Mouse (Mus musculus) gastrocnemius, adult 18-20 months (tissue): Measurements from ENCODE around the gene Ndufv1. TPM values are rescaled to one million over a fixed set of nuclear protein-coding genes. Genes with fewer than 3 reads are reported as not detected.

ENCODE experiments used
- DNase-seq: peaks from one replicate; pipeline ENCODE4 v3.0.0; 2021; ENCODE audit warnings: low spot score
- total RNA-seq, 2 experiments: library from RNA; stranded (reverse); gene quantifications; 2 replicates each; pipeline ENCODE4 v1.2.3; 2021

Ndufv1 gene
- total RNA-seq, 2 experiments from 2014 or later, result 423 to 466 TPM

DNA sequence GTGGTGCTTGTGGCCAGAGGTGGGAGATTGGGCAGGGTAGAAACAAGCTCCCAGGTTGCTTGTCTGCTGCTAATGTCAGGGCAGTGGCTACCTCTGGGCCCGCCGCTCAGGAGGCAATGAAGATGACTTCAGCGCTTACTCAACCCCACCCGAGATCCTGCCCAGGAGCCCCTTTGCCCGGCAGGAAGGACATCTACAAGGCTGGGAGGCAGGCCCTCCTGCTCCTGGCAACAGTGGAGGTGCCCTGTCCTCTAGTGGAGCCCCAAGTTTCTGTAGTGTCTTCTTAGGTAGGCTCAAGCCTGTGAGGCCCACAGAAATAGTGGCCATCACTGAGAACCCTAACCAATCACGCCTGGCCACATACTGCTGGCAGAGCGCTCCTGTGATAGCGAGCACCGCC lies 7.5 kb downstream of the Ndufv1 start:
- DNase-seq, result no peak

DNA sequence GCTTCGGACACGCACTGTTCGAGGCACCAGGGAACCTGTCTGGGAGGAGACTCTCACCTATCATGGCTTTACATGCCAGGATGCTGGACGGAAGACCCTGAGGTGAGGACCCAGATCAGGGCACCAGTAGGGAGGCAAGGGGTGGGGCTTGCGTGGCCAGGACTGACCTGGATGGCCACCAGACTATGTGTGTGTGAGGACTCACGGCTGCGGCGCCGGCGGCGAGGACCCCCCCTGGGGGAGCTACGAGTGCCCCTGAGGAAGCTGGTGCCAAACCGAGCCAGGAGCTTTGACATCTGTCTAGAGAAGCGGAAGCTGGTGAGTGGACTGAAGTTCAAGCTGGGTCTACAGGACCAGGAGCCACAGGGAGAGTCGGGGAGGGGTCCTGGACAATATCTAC lies 8.3 kb downstream of the Ndufv1 start:
- no peak for DNase-seq

DNA sequence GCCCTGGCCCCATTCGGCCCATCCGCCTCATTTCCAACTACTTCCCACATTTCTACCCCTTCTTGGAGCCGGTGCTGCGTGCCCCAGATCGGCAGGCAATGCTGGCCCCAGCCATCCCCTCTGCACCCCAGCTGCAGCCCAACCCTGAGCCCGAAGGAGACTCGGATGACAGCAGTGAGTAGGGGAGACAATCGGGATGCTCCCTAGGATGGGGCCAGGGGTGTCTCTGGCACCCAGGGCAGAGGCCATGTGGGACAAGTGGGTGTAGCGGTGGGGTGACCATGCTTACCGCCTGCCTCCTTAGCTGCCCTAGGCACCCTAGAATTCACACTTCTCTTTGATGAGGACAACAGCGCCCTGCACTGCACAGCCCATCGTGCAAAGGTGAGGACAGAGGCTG lies 9.0 kb downstream of the Ndufv1 start:
- no peak for DNase-seq

DNA sequence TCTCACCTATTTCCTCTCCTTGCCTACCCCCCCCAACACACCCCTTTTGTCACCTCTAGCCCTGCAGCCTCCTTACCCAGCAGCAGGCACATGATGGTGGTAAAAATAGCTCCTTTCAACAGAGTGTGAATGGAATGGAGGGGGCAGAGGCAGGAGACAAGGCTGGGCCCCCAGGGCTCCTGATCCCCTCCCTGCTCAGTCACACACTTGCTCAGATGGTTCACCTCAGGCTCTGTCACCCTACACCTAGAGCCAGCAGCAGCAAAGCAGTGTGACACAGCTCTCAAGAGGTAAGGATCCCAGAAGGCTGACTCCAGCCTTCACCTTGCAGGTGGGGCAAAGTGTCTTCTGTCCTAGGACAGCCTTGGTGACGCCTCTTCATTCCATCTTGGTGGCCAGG lies 9.5 kb downstream of the Ndufv1 start, which contains the start of gene Doc2g:
TSS of gene Doc2g (plus strand) at position 202 of the 400 bp plus-strand sequence.
- DNase-seq, result no peak

DNA sequence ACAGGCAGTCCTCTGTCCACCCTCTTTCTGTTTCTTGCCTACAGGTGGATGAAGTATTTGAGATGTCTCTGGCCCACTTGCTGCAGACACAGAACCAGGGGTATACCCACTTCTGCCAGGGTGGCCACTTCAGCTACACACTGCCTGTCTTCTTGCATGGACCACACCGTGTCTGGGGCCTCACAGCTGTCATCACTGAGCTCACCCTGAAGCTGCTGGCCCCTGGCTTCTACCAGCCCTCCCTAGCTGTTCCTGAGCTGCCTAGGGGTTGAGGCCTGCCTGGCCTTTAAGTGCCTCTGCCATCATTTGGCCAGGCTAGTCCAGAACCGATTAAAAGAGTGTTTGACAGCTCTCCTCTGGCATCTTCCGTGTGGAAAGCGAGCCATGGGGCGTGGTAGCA lies 10.9 kb downstream of the Ndufv1 start:
- DNase-seq, result no peak

DNA sequence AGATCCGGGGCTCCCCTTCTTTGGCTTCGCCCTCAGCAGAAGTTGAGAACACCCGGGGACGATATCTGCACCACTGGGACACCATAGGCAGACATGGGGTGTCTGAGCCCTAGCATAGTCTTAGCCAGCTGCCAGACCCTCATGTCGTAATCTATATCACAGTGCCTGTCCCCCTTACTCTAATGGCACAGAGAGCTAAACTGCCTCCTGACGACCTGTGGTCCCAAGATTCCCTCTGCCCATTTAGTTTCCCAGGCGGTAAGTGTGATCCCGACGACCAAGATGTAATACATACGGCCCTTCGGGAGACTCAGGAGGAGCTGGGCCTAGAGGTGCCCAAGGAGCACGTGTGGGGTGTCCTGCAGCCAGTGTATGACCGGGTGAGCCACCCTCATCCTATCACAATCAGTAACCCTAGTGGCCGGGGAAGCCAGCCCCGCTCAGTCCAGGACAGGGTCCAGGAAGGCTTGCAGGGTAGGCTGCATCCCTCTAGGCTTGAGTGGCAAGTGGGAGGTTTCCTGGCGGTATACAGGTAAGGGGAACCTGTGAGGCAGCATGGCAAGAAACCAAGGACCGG lies 11.6 kb downstream of the Ndufv1 start:
- no peak for DNase-seq

DNA sequence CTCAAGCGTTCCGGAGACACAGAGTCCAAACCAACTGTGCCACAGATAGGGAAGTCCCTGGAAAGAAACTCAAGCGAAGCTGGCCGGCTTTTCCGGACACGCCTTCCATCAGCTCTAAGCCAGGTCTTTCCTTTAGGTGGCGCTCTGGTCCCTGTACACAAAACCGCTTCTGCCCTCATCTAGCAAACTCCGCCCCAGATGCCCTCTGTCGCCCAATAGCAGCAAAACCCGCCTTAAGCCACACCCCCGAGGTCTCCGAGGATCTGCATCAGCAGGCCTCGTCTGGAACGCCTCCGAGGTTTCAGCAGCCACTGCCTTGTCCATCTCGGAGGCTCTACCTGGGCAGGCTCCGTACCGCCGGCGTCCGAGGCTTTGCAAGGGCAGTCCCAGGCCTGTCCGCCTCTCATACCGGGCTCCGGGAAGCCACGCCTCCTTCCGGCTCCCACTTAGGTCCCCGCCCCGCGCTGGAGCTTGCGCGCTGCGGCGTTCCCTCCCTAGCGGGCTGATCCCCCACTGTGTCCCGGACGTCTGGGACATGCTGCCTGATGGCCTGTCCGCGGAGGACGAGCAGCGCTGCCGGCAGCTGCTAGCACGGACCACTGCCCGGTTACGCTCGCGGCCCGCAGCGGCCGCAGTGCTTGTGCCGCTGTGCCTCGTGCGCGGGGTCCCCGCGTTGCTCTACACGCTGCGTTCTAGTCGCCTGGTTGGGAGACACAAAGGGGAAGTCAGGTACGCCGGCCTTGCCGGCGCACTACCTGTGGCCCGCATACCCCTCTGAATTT lies 12.3 kb downstream of the Ndufv1 start, which contains the start of the genes Nudt8 and Gm49405:
TSS of gene Nudt8 (plus strand) at position 462 of the 782 bp plus-strand sequence.
TSS of gene Gm49405 (plus strand) at position 508 of the 782 bp plus-strand sequence.
- DNase-seq, result peak; percentile 98

DNA sequence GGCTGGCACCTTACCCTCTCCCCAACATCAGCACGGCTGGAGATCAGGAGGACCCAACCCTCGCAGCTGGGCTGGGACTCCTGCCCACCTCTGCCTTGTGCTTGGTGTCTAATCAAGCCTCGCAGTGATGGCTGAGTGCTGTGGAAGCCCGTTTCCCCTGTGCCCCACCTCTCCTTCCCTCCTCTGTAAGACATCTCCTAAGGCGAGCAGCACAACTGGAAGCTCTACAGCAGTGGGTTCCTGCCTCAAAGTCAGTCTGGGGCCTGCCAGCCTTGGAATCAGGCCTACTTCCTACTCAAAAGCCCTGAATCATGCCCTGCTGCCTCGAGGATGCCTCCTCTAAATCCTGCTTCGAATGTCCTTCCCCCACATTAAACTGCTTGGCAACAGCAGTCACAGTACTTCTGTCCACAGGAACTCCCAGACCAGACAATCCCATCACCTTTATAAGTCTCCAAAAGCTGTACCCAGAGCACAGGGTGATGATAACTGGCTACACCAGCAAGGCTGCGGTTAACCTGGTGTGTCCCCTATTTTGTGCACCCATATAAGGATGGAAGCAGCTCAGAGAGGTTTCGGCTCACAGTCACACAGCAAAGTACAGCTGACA lies 13.4 kb downstream of the Ndufv1 start:
- DNase-seq, result no peak

DNA sequence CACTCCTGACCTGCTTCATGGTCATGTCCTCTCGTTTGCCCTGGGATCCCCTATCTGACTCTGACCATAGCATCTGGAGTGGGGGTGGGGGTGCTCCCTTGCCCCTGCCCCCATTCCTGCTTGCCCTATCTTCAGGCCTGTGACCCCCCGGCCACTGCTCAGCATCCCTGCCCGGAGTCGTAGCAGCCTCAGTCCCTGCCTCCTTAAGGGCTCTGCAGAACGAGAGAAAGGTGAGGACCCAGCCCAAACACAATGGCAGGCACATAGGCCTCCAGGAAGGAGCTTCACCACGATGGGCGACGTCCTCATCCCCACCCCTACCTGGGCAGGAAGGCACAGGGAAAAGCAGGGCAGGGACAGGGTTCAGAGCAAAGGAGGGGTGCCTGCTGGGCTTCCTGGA lies 14.3 kb downstream of the Ndufv1 start:
- DNase-seq, result no peak

DNA sequence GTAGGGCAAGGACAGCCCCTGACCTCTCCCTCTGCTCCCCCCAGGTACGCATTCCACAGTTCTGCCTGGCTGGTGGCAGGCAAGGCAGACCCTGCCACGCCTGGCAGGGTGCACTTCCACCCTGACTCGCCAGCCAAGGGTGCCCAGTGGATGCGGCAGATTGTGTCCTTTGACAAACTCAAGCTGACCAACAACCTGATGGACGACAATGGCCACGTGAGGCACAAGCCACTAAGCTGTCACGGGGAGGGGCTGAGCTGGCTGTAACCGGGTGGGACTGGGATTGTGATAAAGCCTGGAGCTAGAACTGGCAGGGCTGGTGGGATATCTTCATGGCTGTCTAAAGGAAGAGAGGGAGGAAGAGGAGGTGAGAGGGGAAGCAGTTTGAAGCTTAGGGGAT lies 15.4 kb downstream of the Ndufv1 start:
- DNase-seq, result no peak

DNA sequence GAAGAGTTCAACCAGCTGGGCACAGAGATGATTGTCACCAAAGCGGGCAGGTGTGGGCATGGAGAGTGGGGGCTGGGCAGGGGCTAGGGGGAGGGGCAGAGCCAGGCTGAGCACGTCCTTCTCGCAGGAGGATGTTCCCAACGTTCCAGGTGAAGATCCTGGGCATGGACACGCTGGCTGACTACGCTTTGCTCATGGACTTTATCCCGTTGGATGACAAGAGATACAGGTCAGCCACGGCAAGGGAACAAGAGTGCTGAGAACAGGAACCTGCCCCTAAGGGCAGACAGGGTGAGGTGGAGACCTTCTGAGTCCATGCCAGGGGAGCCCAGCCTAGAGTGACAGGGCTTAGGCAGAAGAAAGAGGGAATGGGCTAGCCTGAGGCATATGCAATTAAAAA lies 15.9 kb downstream of the Ndufv1 start:
- no peak for DNase-seq

DNA sequence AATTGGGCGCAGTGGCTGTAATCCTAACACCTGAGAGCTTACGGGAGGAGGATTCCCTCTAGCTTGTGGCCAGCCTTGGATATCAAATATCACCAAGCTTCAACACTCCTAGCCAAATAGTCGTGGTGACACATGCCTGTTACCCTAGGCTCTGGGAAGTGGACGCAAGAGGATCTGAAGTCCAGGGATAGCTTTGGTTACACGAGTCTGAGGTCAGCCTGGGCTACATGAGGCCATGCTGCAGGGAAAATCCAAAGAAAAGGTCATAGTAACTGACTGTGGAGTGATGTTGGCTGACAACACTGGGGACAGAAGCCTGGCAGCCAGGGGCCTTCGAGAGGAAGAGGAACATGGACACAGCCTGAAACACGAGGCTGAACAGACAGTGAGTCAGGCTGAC lies 16.5 kb downstream of the Ndufv1 start:
- peak; percentile 29 for DNase-seq

DNA sequence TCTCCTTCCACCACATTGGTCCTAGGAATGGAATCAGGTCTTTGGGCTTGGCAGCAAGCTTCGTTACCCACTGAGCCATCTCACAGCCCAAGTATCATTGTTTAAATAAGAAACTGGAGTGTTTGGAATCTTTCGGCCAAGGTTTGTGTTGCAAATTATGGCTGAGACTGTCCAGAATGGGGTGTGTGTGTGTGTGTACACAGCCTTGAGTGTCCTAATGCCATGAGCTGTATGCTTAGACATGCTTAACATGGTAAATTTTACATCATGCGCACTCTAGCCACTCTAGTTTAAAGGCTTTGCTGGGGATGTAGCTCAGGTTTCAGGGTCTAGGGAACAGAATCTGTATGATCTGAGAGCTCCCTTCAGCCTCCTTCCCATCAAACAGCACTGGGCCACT lies 17.1 kb downstream of the Ndufv1 start:
- DNase-seq, result no peak

DNA sequence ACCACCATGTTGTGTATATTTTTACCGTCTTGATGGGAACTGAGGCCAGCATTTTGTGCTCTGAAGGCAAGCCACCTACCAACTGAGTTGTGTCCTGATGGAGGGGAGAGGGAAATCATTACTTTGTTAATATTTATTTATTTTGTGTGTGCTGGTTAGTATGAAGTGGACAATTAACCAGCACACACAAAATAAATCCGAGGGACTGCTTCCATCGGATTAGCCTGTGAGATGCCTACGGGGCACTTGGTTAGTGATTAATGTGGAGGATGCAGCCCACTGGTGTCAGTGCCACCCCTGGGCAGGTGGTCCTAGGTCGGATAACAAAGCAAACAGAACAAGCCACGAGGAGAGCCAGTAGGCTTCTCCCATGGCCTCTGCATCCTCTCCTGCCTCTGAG lies 17.7 kb downstream of the Ndufv1 start:
- no peak for DNase-seq

DNA sequence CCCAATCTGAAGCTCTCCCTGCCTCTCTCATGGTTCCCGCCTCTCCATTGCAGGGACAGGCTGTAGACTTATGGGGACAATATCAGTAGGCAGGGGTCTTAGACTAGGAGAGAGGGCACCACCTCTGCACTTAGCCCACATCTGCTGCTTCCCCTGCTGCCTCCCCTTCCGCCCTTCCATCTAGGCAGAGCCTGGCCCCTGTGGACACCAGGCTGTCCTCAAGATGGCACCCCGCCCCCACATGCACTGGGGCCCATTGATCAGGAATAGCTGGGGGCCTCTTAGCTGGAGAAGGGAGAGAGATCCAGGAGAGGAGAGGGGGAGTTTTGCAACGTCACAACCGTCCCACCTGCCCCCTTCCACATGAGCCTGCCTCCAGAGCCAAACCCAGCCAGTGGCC lies 20.2 kb downstream of the Ndufv1 start, which contains the start of gene Tbx10:
TSS of gene Tbx10 (plus strand) at position 337 of the 400 bp plus-strand sequence.
- DNase-seq, result no peak

DNA sequence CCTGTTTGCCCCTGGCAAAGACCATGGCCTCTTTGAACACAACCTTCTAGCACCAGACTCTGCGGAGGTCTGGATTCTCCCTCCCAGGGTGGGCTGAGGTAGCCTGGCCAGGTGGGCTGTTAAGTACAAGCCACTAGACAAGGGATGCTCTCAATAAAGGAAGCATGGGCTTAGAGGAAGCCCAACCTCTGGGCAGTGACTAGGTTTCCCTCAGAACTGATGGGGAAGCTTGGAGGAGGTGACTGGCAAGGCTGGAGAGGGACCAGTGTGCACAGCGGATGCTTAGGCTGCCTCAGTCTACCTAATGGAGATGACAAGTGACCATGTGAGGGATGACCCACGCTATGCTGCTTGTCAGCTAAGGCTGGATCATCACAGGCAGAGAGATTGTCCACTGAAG lies 20.6 kb downstream of the Ndufv1 start:
- no peak for DNase-seq

DNA sequence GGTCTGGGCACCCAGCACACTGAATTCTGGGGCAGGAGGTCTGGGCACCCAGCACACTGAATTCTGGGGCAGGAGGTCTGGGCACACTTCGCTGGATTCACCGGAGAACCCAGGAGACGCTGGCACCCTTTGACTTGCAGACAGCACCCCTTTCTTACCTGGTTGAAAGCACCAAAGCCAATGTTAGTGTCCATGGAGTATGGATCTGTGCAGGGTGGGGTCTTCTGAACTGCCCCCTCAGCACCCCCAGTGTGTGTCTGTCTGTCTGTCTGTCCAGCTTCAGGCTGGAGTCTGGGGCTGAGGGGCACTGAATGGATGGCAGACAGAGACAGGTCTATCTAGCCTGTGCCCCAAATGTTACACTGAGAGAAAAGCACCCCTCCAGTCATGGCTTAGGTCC lies 21.0 kb downstream of the Ndufv1 start:
- DNase-seq, result no peak

DNA sequence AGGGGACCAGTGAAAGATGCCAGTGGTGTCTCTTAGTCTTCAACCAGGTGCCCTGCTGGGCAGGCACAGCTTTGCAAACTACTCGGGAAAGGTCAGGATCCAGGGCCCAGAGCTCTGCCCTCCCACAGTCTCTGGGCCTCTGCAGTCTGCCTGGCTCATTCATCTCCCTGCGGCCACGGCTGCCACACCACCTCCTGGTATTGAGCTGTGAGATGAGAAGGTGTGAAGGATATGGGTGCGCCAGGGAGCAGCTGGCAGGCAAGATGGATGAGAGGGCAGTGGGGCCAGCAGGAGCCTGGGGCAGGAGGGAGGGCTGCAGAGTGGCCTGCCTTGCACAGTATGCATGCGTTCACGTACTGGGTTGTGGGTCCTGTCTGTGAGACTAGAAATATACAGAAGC lies 21.8 kb downstream of the Ndufv1 start:
- DNase-seq, result peak; percentile 27

DNA sequence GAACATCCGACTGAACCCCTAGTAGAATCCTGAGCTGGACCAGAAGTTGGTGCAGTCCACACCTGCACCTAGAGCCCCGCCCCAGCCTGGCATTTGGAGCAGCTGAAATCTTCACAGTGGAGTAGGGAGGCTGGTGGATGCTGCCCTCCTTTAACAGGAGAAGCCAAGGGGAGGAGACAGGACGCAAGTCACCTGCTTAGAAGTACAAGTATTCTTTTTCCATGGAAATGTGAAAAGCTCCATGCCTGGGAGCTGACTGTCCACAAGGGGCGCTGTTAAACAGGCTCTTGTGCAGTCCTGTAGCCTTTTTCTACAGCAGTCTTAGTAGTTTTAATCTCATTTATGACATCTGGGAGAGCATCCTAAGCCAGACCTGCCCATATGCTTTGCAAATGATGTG lies 23.9 kb downstream of the Ndufv1 start:
- no peak for DNase-seq

DNA sequence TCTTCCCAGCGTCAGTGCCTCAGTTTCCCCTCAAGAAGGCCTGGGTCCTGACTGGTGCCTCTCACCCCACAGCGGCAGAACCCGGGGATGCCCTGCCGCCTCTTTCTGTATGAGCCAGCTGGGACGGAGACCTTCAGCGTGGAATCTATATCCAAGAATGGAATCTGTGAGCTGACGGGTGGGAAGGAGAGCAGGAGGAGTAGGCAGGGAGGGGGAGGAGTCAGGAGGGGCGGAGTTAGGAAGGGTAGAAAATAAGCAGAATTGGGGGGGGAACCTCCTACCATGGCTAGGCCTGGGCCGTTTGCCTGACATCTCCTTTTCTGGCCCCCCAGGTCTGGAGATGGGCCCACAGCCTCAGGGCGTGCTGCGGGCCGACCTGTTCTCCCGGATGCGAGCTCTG lies 24.5 kb downstream of the Ndufv1 start:
- no peak for DNase-seq

DNA sequence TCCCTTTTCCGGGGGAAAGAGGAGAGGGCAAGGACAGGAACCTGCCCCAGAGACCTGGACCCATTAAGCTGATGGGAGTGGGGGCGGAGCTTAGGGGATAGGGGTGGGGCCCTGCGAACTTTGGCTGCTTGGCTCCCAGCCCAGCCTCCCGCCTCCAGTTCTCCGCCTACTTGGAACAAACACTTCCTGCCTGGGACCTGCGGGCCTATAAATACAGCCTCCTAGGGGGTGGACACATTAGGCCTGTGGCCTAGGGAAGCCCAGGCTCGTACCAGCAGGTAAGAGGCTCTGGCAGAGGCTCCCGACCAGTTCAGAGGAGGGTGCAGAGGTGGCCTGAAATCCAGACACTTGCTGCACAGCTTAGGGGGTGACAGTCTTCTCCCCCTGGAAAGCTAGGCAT lies 26.3 kb downstream of the Ndufv1 start, which contains the start of gene Acy3:
TSS of gene Acy3 (plus strand) at position 237 of the 400 bp plus-strand sequence.
- DNase-seq, result peak; percentile 80

DNA sequence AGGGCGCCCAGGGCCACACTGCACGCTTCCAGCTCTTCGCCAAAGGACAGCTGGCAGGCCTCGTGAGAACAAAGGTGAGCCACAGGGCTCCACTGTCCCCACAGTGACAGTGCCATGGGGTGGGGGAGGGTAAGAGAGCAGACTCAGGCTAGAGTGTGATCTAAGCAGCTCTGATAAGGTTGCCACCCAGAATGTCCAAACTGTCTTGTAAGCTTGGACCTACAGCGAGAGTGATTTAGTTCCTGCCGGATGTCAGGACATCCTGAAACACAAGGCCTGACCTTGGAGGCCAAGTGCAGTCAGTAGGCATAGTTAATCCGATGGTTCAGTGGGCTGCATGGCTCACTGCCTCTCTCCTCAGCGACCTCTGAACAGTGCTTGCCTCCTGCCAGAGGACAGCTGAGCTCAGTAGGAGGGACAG lies 27.3 kb downstream of the Ndufv1 start:
- no peak for DNase-seq
